Mouse (Mus musculus): ENCODE measurements around the gene Rsad2. TPM values are rescaled to one million over a fixed set of nuclear protein-coding genes. Genes with fewer than 3 reads are reported as not detected.
"Not testable (repeated sequence)": the region's sequence is repeated elsewhere in the genome, so short reads cannot be mapped to it uniquely, and the experiment has no call there.

The Rsad2 gene
- total RNA-seq, 4 experiments from 2014 or later: 4.0 to 7.3 (median 5.7) TPM

GRCm38 (mm10) chr12:26446377-26447045 is 9.7 kb downstream of the Rsad2 start:
- DNase-seq (ENCODE audit: low spot score): no peak

- DNase-seq (ENCODE audit: low spot score): no peak
These were observed 11.7 kb downstream of the Rsad2 start for GRCm38 (mm10) chr12:26444511-26444910.

GRCm38 (mm10) chr12:26444054-26444453 is 12.2 kb downstream of the Rsad2 start:
- peak; percentile 89 for DNase-seq (ENCODE audit: low spot score)

GRCm38 (mm10) chr12:26439366-26439765 is 16.9 kb downstream of the Rsad2 start:
- peak; percentile 37 for DNase-seq (ENCODE audit: low spot score)

GRCm38 (mm10) chr12:26437950-26438349 is 18.3 kb downstream of the Rsad2 start:
- no peak for DNase-seq (ENCODE audit: low spot score)

- DNase-seq (ENCODE audit: low spot score): peak; percentile 69
These were observed 19.9 kb downstream of the Rsad2 start for GRCm38 (mm10) chr12:26436334-26436733.

- DNase-seq (ENCODE audit: low spot score): not testable (repeated sequence)
These were observed 27.5 kb downstream of the Rsad2 start for GRCm38 (mm10) chr12:26428771-26429170.

GRCm38 (mm10) chr12:26424841-26425240 is 31.4 kb downstream of the Rsad2 start:
- DNase-seq (ENCODE audit: low spot score): peak; percentile 70

- DNase-seq (ENCODE audit: low spot score): no peak
These were observed 37.9 kb downstream of the Rsad2 start for GRCm38 (mm10) chr12:26418322-26418721.

GRCm38 (mm10) chr12:26416636-26417295 is 39.5 kb downstream of the Rsad2 start:
- no peak for DNase-seq (ENCODE audit: low spot score)

GRCm38 (mm10) chr12:26415104-26415771 is 41.0 kb downstream of the Rsad2 start, which contains the start of gene Rnf144a:
TSS of gene Rnf144a (minus strand) at chr12:26415254.
- DNase-seq (ENCODE audit: low spot score): peak; percentile 85

GRCm38 (mm10) chr12:26414451-26415103 is 41.7 kb downstream of the Rsad2 start:
- DNase-seq (ENCODE audit: low spot score): peak; percentile 47

GRCm38 (mm10) chr12:26413961-26414411 is 42.3 kb downstream of the Rsad2 start:
- peak; percentile 60 for DNase-seq (ENCODE audit: low spot score)

- DNase-seq (ENCODE audit: low spot score): no peak
These were observed 43.5 kb downstream of the Rsad2 start for GRCm38 (mm10) chr12:26412802-26413201.

GRCm38 (mm10) chr12:26411841-26412450 is 44.3 kb downstream of the Rsad2 start:
- DNase-seq (ENCODE audit: low spot score): no peak

GRCm38 (mm10) chr12:26410443-26410842 is 45.8 kb downstream of the Rsad2 start:
- no peak for DNase-seq (ENCODE audit: low spot score)

- DNase-seq (ENCODE audit: low spot score): no peak
These were observed 47.5 kb downstream of the Rsad2 start for GRCm38 (mm10) chr12:26408707-26409106.

- DNase-seq (ENCODE audit: low spot score): peak; percentile 83
These were observed 51.2 kb downstream of the Rsad2 start for GRCm38 (mm10) chr12:26404781-26405702.

- peak; percentile 74 for DNase-seq (ENCODE audit: low spot score)
These were observed 52.7 kb downstream of the Rsad2 start for GRCm38 (mm10) chr12:26403372-26404125.
